Mouse (Mus musculus): ENCODE data around the gene Khnyn. TPM values are rescaled to one million over a fixed set of nuclear protein-coding genes. Genes with fewer than 3 reads are reported as not detected.

The Khnyn gene
- polyA plus RNA-seq (2012; rRNA removed), result 47.4 and 52.8 TPM in 2 replicates

DNA sequence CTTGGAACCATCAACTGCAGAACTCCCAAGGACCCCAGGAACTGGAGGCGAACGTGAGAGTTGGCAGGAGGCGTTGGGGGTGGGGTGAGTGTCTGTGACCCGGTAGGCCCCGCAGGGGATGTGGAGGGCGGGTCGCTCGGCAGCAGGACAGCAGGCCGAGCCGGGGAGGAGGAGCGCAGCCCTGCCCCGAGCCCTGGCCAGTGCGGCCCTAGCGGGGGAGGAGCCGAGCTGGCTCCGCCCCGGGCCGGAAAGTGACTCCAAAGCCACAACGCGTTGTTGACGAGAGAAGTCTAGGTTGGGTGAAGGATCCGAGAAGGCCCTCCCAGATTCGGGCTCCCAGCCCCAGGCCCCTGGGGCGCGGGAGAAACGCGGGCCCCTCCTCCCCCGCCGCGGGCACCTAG lies at the start of gene Khnyn:
Gene Khnyn, plus strand, starts transcription at position 235 of the 401 bp plus-strand sequence.
- DNase-seq, result peak; percentile 95 to 97
- Histone ChIP-seq H3K27ac (ENCODE audit: insufficient read depth, low read length) (peak within 1 kb of the TSS; percentile 100), H3K4me3 (replicated peaks; ENCODE audit: insufficient read depth, low read depth, low read length) (peak within 1 kb of the TSS; percentile 96), H3K4me1 (ENCODE audit: control insufficient read depth, insufficient read depth, low read length) (peaks cover 25% of the 10 kb centered on the region), H3K27me3 (ENCODE audit: control insufficient read depth, insufficient read depth, low read length) (no peaks in the 10 kb centered on the region)
- TF ChIP-seq POLR2A (IDR thresholded peaks at IDR 0.05; ENCODE audit: borderline replicate concordance, insufficient read depth, low read length) (peak; percentile 73), CTCF (IDR thresholded peaks at IDR 0.05; ENCODE audit: borderline replicate concordance, insufficient read depth, low read depth, low read length) (no peak)
- WGBS, result 0% methylated on average over 30 of the region's 30 CpGs

DNA sequence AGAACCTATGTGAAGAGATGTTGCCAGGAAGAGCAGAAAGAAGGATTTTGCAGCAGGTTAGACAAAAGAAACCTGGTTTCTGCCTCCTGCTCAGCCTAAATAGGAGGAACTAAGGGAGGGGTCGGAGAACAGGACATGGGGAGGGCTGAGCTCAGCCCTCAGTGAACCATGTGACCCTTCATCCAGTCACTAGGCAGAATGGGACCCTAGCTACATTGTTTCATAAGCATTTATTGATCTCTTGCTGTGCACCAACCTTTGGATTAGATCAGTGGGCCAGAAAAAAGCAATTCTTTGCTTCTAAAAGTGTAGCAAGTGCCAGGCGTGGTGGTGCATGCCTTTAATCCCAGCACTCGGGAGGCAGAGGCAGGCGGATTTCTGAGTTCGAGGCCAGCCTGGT lies 46.4 kb upstream of the Khnyn start:
- no peak for TF ChIP-seq POLR2A (IDR thresholded peaks at IDR 0.05; ENCODE audit: borderline replicate concordance, insufficient read depth, low read length)
- TF ChIP-seq CTCF (IDR thresholded peaks at IDR 0.05; ENCODE audit: borderline replicate concordance, insufficient read depth, low read depth, low read length), result no peak
- WGBS, result 92% methylated on average over 5 of the region's 5 CpGs
- H3K27ac ChIP-seq (ENCODE audit: insufficient read depth, low read length), result no peak overlapping the region
- DNase-seq, result no peak
- no peaks in the 10 kb centered on the region for H3K4me1 ChIP-seq (ENCODE audit: control insufficient read depth, insufficient read depth, low read length)
- no peak overlapping the region for H3K4me3 ChIP-seq (replicated peaks; ENCODE audit: insufficient read depth, low read depth, low read length)
- H3K27me3 ChIP-seq (ENCODE audit: control insufficient read depth, insufficient read depth, low read length), result no peaks in the 10 kb centered on the region

DNA sequence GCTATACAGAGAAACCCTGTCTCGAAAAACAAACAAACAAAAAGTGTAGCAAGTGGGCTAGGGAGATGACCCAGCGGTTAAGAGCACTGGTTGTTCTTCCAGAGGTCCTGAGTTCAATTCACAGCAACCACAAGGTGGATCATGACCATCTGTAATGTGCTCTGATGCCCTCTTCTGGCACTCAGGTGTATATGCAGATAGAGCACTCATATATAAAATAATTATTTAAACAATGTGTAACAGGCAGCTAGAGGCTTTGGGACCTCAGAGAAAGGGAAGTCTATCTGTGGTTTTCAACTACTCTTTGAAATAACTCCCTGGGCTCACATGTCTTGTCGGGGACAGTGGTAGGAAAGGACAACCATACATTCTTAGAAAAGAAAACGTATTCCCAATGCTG lies 46.0 kb upstream of the Khnyn start:
- Histone ChIP-seq H3K27ac (ENCODE audit: insufficient read depth, low read length) (no peak overlapping the region), H3K27me3 (ENCODE audit: control insufficient read depth, insufficient read depth, low read length) (no peaks in the 10 kb centered on the region), H3K4me1 (ENCODE audit: control insufficient read depth, insufficient read depth, low read length) (no peaks in the 10 kb centered on the region), H3K4me3 (replicated peaks; ENCODE audit: insufficient read depth, low read depth, low read length) (no peak overlapping the region)
- WGBS, result 87% methylated on average over 4 of the region's 4 CpGs
- no peak for DNase-seq
- TF ChIP-seq CTCF (IDR thresholded peaks at IDR 0.05; ENCODE audit: borderline replicate concordance, insufficient read depth, low read depth, low read length) (no peak), POLR2A (IDR thresholded peaks at IDR 0.05; ENCODE audit: borderline replicate concordance, insufficient read depth, low read length) (no peak)

DNA sequence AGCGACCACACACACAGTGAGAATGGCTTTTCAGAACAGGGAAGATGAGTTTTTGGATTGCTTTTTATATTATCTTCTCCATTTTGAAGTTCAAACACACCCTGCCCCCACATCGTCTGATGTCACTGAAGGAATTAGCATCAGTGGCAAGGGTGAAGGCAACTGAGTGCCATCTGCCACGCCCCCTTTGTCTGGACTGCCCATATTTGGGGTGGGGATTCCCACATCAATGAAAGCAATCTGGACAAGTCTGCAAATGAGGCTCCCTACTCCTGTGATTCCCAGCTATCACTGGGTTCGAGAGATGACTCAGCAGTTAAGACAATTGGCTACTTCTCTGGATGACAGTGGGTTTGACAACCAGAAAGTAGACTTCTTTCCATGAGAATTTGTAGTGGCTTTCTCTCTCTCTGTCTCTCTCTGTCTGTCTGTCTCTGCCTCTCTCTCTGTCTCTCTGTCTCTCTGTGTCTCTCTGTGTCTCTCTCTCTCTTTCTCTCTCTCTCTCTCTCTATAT lies 43.8 kb upstream of the Khnyn start:
- Histone ChIP-seq H3K27me3 (ENCODE audit: control insufficient read depth, insufficient read depth, low read length) (no peaks in the 10 kb centered on the region), H3K4me3 (replicated peaks; ENCODE audit: insufficient read depth, low read depth, low read length) (no peak overlapping the region), H3K27ac (ENCODE audit: insufficient read depth, low read length) (no peak overlapping the region), H3K4me1 (ENCODE audit: control insufficient read depth, insufficient read depth, low read length) (no peaks in the 10 kb centered on the region)
- DNase-seq, result no peak
- TF ChIP-seq CTCF (IDR thresholded peaks at IDR 0.05; ENCODE audit: borderline replicate concordance, insufficient read depth, low read depth, low read length) (no peak), POLR2A (IDR thresholded peaks at IDR 0.05; ENCODE audit: borderline replicate concordance, insufficient read depth, low read length) (no peak)
- WGBS, result 57% methylated on average over 4 of the region's 4 CpGs

DNA sequence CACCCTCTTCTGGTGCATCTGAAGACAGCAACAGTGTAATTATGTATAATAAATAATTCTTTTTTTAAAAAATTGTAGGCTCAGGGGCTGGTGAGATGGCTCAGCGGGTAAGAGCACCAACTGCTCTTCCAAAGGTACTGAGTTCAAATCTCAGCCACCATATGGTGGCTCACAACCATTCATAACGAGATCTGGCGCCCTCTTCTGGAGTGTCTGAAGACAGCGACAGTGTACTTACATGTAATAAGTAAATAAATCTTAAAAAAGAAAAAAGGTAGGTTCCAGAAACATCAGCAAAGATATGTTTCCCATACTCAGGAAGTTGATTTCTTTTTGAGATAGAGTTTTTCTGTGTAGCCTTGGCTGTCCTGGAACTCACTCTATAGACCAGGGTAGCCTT lies 42.0 kb upstream of the Khnyn start:
- no peaks in the 10 kb centered on the region for H3K27me3 ChIP-seq (ENCODE audit: control insufficient read depth, insufficient read depth, low read length)
- TF ChIP-seq POLR2A (IDR thresholded peaks at IDR 0.05; ENCODE audit: borderline replicate concordance, insufficient read depth, low read length) (no peak), CTCF (IDR thresholded peaks at IDR 0.05; ENCODE audit: borderline replicate concordance, insufficient read depth, low read depth, low read length) (no peak)
- H3K4me1 ChIP-seq (ENCODE audit: control insufficient read depth, insufficient read depth, low read length), result no peaks in the 10 kb centered on the region
- no peak overlapping the region for H3K4me3 ChIP-seq (replicated peaks; ENCODE audit: insufficient read depth, low read depth, low read length)
- WGBS, result 84% methylated on average over 4 of the region's 4 CpGs
- DNase-seq, result no peak
- no peak overlapping the region for H3K27ac ChIP-seq (ENCODE audit: insufficient read depth, low read length)

DNA sequence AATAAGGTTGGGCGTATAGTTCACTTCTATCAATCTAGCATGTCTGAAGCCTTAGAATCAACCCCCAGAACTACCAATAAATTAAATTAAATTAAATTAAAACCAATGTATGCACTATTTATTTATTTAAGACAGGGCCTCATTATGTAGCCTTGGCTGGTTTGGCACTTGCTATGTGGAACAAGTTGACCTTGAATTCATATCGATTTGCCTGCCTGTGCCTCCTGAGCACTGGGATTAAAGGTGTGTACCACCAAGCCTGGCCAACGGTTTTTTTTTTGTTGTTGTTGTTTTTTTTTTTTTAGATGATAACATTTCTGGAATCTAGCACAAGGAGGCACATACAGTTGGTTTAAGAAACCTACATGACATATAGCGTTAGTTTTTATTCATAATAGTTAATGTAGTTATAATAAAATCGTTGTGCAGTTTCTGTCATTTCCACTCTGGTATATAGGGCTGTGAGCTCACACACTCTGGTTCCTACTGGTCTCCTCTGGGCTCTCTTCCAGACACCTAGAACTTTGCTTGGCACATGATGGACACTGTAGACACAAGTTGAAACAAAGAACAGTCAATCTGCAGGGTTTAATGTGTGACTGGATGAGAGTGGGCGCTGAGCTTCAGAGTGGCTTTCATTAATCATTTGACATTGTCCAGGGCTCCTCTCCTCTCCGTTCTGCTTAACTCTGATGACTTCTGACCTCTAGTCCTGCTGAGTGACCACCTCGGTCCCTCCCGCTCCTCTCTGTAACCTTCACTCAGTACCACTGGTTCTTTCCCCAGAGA lies 39.0 kb upstream of the Khnyn start:
- 78% methylated on average over 9 of the region's 9 CpGs for WGBS
- Histone ChIP-seq H3K4me3 (replicated peaks; ENCODE audit: insufficient read depth, low read depth, low read length) (no peak overlapping the region), H3K27me3 (ENCODE audit: control insufficient read depth, insufficient read depth, low read length) (no peaks in the 10 kb centered on the region), H3K27ac (ENCODE audit: insufficient read depth, low read length) (no peak overlapping the region), H3K4me1 (ENCODE audit: control insufficient read depth, insufficient read depth, low read length) (no peaks in the 10 kb centered on the region)
- TF ChIP-seq POLR2A (IDR thresholded peaks at IDR 0.05; ENCODE audit: borderline replicate concordance, insufficient read depth, low read length), result no peak
- no peak for TF ChIP-seq CTCF (IDR thresholded peaks at IDR 0.05; ENCODE audit: borderline replicate concordance, insufficient read depth, low read depth, low read length)
- no peak for DNase-seq

DNA sequence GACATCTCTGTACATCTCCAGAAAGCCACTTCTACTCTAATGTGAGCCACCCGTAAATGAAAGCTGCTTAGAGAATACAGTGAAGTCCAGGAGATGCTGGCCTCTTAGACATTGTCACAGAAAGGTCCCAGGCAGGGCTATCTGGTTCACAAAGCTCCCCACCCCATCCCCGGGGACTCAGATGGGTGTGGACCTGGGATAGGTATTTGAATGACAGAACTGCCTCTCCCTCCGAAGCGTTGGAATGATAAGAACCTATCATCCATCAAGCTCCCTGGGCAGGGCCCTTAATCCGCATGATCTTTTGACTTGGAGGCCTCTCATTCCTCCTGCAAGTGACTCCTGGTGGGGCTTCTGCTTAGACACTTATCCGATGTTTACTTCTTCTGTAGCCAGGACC lies 33.9 kb upstream of the Khnyn start:
- Histone ChIP-seq H3K4me3 (replicated peaks; ENCODE audit: insufficient read depth, low read depth, low read length) (no peak overlapping the region), H3K4me1 (ENCODE audit: control insufficient read depth, insufficient read depth, low read length) (no peaks in the 10 kb centered on the region; the same call in 1 of the 2 replicates), H3K27ac (ENCODE audit: insufficient read depth, low read length) (no peak overlapping the region), H3K27me3 (ENCODE audit: control insufficient read depth, insufficient read depth, low read length) (no peaks in the 10 kb centered on the region)
- TF ChIP-seq CTCF (IDR thresholded peaks at IDR 0.05; ENCODE audit: borderline replicate concordance, insufficient read depth, low read depth, low read length) (no peak), POLR2A (IDR thresholded peaks at IDR 0.05; ENCODE audit: borderline replicate concordance, insufficient read depth, low read length) (no peak)
- 84% methylated on average over 6 of the region's 6 CpGs for WGBS
- DNase-seq, result no peak
